Mouse (Mus musculus): ENCODE data around the gene Zfp975. TPM values are rescaled to one million over a fixed set of nuclear protein-coding genes. Genes with fewer than 3 reads are reported as not detected.

The Zfp975 gene
- polyA plus RNA-seq, 1 experiment from 2014 or later, result 1.9 TPM

Other genes with a start within 250 kb of the Zfp975 start
- not detected in 2 replicates for gene 4933421I07Rik, start 244.6 kb downstream of the Zfp975 start, polyA plus RNA-seq (2015; fragmentation: Nextera tagmentation; extraction: Ambion mirVana)
- 3.1 and 3.4 TPM in 2 replicates for gene Zfp141, start 187.0 kb downstream of the Zfp975 start, polyA plus RNA-seq (2015; fragmentation: Nextera tagmentation; extraction: Ambion mirVana)
- gene Gm21028, start 114.2 kb downstream of the Zfp975 start, polyA plus RNA-seq (2015; fragmentation: Nextera tagmentation; extraction: Ambion mirVana), result not detected in 2 replicates
- gene Zfp977, start 100.2 kb downstream of the Zfp975 start, polyA plus RNA-seq (2015; fragmentation: Nextera tagmentation; extraction: Ambion mirVana), result 0.13 and 0.20 TPM in 2 replicates
- 0.59 and 0.62 TPM in 2 replicates for gene Zfp976, start 50.2 kb downstream of the Zfp975 start, polyA plus RNA-seq (2015; fragmentation: Nextera tagmentation; extraction: Ambion mirVana)
- gene Gm17067, start 34.3 kb upstream of the Zfp975 start, polyA plus RNA-seq (2015; fragmentation: Nextera tagmentation; extraction: Ambion mirVana), result not detected in 2 replicates
- gene Vmn2r62, start 100.8 kb upstream of the Zfp975 start, polyA plus RNA-seq (2015; fragmentation: Nextera tagmentation; extraction: Ambion mirVana), result not detected in 2 replicates
- not detected in 2 replicates for gene Gm2381, start 174.5 kb upstream of the Zfp975 start, polyA plus RNA-seq (2015; fragmentation: Nextera tagmentation; extraction: Ambion mirVana)
- gene Vmn2r63, start 241.1 kb upstream of the Zfp975 start, polyA plus RNA-seq (2015; fragmentation: Nextera tagmentation; extraction: Ambion mirVana), result not detected in 2 replicates

All from liver, embryonic 15.5 days (tissue).